Mouse (Mus musculus): ENCODE results near the gene Tmem128.

DNA sequence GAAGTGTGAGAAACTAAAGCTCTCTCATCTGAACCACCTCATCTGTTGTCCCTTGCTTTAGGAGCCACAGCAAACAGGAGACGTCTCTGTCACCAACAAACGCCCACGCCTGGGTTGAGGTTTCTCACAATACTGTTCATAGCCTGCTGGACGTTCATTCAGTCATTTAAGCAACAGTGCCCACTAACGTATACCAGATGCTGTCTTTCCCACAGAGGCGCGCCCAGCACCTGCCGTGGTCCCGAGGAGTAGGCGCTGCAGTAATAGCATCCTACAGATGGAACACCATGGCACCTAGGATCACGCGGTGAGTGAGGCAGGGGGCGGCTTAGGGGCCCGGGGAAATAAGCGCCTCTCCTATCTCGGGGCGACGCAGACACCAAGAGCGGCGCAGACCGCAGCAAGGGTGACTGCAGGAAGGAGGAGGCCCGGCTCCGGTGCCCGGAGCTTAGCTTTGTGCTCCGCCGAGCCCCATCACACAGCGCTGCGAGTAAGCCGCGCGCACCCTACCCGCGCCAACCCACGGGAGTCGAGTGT is 40.1 kb upstream of the Tmem128 start:
- TF ChIP-seq CTCF (IDR thresholded peaks at IDR 0.05 in 2 of 3, conservative IDR thresholded peaks at IDR 0.05 in 1 of 3; ENCODE audit: control insufficient read depth in 1 of 3, insufficient read depth in 1 of 3, low read depth in 2 of 3, low read length in 3 of 3, poor library complexity in 1 of 3, severe bottlenecking in 1 of 3) (no peak), POLR2A (IDR thresholded peaks at IDR 0.05; ENCODE audit: control insufficient read depth in 1 of 2, insufficient read depth in 1 of 2, low read depth in 1 of 2, low read length in 2 of 2, poor library complexity in 1 of 2) (no peak), SIN3A (IDR thresholded peaks at IDR 0.05; ENCODE audit: low read length) (no peak), NRF1 (IDR thresholded peaks at IDR 0.05; ENCODE audit: insufficient read depth, low read depth, low read length, poor library complexity, severe bottlenecking) (no peak), ELF1 (IDR thresholded peaks at IDR 0.05; ENCODE audit: low read depth, low read length) (no peak), RAD21 (IDR thresholded peaks at IDR 0.05; ENCODE audit: low read depth, low read length) (no peak)

Measured in MEL (cell line).